Mouse (Mus musculus): ENCODE data around the gene Bcl10. TPM values are rescaled to one million over a fixed set of nuclear protein-coding genes. Genes with fewer than 3 reads are reported as not detected.
"Not testable (repeated sequence)": the region's sequence is repeated elsewhere in the genome, so short reads cannot be mapped to it uniquely, and the experiment has no call there.

Bcl10 gene
- total RNA-seq, 2 experiments from 2014 or later, result 13.0 to 13.7 TPM

- DNase-seq (ENCODE audit: low spot score in 2 of 2), result no peak
These were observed 25.1 kb downstream of the Bcl10 start for GRCm38 (mm10) chr3:145947539-145948204.

GRCm38 (mm10) chr3:145950034-145950814 is 27.6 kb downstream of the Bcl10 start:
- peak; percentile 58 to 80 for DNase-seq (ENCODE audit: low spot score in 2 of 2)

- no peak for DNase-seq (ENCODE audit: low spot score in 2 of 2)
These were observed 28.2 kb downstream of the Bcl10 start for GRCm38 (mm10) chr3:145950815-145951130.

- no peak for DNase-seq (ENCODE audit: low spot score in 2 of 2)
These were observed 28.9 kb downstream of the Bcl10 start for GRCm38 (mm10) chr3:145951287-145952165.

GRCm38 (mm10) chr3:145952945-145953344 is 30.3 kb downstream of the Bcl10 start:
- DNase-seq (ENCODE audit: low spot score in 2 of 2), result no peak

- DNase-seq (ENCODE audit: low spot score in 2 of 2), result no peak
These were observed 30.8 kb downstream of the Bcl10 start for GRCm38 (mm10) chr3:145953411-145953810.

- peak in 1 of 2 experiments; percentile 46 for DNase-seq (ENCODE audit: low spot score in 2 of 2)
These were observed 37.2 kb downstream of the Bcl10 start for GRCm38 (mm10) chr3:145959824-145960223.

GRCm38 (mm10) chr3:145962411-145962810 is 39.8 kb downstream of the Bcl10 start:
- no peak for DNase-seq (ENCODE audit: low spot score in 2 of 2)

- DNase-seq (ENCODE audit: low spot score in 2 of 2), result no peak
These were observed 40.8 kb downstream of the Bcl10 start for GRCm38 (mm10) chr3:145963101-145964017.

- no peak for DNase-seq (ENCODE audit: low spot score in 2 of 2)
These were observed 41.4 kb downstream of the Bcl10 start for GRCm38 (mm10) chr3:145964018-145964387.

- no peak for DNase-seq (ENCODE audit: low spot score in 2 of 2)
These were observed 41.9 kb downstream of the Bcl10 start for GRCm38 (mm10) chr3:145964473-145964872.

GRCm38 (mm10) chr3:145965583-145965982 is 43.0 kb downstream of the Bcl10 start:
- not testable (repeated sequence) for DNase-seq (ENCODE audit: low spot score in 2 of 2)

- DNase-seq (ENCODE audit: low spot score in 2 of 2), result no peak
These were observed 44.2 kb downstream of the Bcl10 start for GRCm38 (mm10) chr3:145966806-145967205.

GRCm38 (mm10) chr3:145969031-145969501 is 46.5 kb downstream of the Bcl10 start:
- DNase-seq (ENCODE audit: low spot score in 2 of 2), result no peak

- DNase-seq (ENCODE audit: low spot score in 2 of 2), result no peak
These were observed 48.9 kb downstream of the Bcl10 start for GRCm38 (mm10) chr3:145971501-145971900.

- no peak for DNase-seq (ENCODE audit: low spot score in 2 of 2)
These were observed 52.4 kb downstream of the Bcl10 start for GRCm38 (mm10) chr3:145974986-145975385.

Measured in layer of hippocampus, adult 18-20 months (tissue).